Mouse (Mus musculus) lung, postnatal 4 days (tissue): ENCODE measurements around the gene Cmtm2b.

ENCODE experiments used
- DNase-seq, 2 experiments: peaks; one replicate each; pipeline ENCODE4 v3.0.0; 2021

Cmtm2b gene

DNA sequence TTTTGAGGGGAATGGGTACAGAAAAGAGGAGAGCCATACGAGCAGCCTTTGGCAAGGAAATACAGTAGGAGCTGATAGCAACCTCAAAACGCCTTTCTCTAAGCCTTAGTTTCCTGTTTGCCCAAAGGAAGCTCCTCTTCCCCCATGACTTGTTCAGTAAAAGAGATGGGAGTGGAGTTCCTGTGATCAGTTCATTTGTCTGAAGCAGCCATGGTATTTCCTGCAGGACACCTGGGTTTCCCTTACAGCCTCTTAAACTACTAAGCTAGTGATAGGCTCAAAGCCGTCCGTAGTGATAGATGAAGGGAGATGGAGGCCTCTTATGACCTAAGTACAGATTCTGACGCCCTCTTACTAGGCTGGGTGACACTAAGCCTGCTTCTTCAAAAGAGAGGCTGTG, 20.4 kb downstream of the Cmtm2b start:
- DNase-seq, result no peak

DNA sequence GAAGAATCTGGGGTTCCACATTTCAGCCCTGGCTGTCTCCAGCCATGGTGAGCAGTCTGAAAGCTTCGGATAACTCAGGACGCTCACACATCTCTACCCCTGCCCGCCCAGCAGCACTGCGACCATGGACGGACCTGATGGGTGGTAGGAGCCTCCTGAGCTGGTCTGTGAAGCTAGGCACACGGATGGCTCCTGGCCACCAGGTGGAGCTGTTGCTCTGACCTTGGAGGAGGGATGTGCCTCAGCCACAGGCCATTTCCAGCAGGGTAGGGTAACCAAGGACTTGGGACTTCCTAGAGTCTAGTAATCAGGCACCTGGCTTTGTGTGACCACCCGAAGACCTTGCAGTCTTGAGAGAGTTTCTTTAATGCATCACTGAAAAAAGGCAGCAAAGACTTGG, 21.9 kb downstream of the Cmtm2b start:
- DNase-seq, result peak; percentile 82 to 89

DNA sequence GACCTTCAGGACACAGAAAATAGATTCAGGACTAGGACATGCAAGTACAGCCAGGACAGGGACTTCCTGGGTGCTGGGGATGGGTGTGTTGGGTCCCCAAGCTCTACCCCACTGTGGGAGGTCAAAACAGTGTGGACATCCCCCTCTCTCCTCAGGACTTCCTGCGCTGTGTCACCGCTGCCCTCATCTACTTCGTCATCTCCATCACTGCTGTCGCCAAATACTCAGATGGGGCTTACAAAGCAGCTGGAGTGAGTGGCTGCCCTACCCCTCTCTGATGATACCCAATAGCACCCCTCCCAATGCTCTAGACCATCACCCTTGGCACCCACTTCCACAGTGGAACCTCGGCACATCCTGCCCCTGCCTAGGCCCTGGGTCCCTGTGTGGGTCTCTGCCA, 22.6 kb downstream of the Cmtm2b start:
- DNase-seq, result no peak

DNA sequence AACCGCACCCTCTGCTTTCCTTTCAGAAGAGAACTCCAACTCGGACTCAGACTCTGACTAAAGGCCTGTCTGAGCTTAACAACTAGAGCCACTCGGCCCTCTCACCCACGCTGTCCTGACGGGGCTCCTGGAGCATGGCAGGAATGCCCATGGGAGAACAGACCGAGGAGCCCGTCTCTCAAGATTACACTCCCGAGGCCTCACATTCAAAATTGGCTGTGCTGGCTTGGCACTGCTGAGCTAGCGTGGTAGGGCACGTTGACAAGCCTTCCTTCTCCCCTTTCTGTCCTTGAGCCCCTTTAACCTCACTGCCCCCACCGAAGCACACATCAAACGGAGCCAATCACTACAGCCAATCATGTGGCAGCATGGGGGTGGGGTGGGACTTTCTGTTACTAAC, 24.7 kb downstream of the Cmtm2b start:
- DNase-seq, result no peak

DNA sequence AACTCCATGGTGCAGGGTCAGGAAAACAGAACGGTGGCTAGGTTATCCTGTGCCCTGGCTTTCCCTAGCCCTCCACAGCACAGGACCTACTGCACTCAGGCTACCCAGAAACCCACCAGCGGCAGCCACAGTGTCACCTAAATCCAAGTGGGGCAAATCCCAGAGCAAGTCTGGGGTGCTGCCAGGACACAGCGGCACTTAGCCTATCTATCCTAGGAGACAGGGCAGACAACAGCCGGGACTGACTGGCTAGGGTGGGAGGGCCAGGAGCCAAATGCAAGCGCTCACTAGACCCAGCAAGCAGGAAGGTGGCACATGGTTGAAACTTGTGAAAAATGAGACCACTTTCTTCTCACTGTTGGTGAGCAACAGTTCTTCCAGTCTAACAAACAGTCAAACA, 26.9 kb downstream of the Cmtm2b start:
- no peak for DNase-seq

DNA sequence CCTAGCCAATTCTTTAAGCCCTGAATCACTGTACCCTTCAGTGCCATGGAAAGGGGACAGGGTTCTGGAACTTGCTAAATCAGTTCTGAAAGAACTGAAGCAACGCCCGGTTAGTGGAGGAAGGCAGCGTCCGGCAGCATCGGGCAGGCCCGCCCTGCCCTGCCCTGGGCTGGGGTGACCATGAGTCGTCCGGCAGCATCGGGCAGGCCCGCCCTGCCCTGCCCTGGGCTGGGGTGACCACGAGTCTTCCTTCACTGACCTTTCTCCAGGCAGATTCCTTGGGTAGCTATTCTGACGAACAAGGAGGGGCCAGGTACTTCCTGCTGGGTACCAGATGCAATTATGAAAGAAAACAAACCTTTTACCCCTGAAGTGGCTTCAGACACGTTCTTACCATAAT, 28.0 kb downstream of the Cmtm2b start:
- no peak for DNase-seq

DNA sequence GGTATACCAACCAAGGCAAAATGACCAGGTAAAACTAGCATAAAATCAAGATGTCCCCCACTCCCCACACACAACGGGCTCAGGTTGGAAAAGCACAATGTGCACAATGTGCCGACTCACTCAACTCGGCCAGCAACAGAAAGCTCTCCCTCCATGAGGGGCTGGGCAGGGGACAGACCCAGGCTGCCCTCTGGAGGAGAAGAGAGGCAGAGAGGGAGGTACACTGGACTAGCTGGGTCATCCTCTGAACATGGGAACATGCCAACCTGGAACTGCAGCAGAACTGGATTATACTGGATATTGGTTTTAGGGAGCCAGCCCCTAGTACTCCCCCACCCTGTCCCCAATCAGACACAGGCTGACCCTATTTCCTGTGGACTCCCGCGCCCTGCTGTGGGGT, 31.2 kb downstream of the Cmtm2b start:
- no peak for DNase-seq

DNA sequence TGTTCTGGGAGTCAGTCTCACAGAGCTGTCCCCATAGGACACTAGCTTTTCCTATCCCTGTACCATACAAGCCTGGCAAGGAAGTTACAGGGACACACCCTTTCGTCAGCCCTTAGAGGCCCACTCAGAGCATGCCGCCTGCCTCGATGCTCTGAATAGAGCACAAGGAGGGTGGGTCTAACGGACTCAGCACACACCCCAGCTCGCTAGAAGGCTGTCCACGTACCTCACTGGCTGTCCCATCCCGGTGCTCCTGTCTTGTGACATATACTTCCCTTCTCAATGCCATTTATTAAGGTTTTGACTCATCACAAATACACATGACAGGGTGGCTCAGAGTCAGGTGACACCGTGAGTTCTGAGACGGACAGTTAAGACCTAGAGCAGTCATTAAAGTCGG, 32.5 kb downstream of the Cmtm2b start:
- no peak for DNase-seq

DNA sequence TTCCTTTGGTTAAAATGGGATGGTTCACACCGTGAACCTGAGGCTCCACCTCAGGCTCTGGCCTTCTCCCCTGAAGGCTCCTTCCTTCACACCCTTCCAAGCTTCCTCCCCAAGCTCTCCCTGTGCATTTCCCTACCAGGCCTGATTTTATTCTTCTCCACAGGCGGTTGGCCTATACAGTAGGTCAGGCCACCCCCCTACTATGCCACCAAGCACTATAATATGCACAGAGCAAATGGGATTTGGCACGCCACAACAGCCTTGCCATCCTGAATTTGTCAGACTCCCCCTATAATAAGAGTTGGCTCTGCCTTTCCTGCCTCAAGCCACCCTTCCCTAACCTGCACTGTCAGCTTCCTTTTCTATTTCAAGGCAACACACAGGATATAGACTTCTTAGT, 36.6 kb downstream of the Cmtm2b start:
- DNase-seq, result no peak

DNA sequence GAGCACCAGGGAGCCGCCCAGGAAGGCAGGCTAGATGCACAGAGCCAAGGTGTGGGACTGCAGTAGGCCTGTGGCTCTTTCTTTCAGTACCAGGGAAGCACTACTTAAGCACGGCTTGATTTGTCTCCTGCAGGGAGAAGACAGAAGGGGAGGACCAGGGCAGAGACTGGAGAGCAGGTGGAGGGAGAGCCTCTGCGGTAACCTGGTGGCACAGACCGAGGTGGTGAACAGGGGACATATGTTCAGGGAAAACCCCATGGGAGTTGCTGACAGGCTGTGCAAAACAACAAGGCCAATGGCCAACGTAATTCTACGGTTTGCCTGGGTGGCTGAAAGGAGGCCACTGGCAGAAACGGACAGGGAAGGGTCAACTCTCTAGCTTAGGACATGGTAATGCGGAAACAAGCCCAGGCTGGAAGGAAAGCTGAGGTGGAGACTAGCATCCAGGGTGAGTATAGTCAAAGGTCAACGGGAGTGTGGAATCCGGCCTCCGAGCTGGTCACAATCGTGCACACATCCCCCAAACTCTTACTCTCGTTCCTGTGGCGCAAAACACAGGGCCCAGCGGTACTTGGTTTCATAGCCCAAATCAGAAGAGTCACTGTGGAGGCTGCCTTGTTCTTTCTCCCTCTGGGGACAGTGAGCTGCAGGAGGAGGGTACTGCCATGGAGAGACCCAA, 37.9 kb downstream of the Cmtm2b start:
- no peak for DNase-seq

DNA sequence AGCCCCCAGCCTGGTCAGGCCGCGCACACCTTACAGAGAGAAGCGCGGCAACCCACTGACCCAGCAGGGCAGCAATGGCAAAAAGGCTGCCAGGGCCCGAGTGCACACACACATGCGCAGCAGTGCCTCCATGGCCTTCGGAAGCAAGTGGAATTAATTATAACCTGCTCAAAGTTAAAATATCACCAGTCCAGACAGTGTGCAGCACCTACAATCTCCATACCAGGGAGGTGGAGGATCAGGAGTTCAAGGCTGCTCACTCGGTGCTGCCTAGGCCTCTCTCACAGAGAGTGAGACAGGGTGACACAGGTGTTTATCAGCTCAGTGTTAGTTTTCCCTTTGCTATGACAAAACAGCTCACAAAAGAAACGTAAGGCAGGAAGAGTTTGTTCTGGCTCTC, 43.7 kb downstream of the Cmtm2b start:
- no peak for DNase-seq

DNA sequence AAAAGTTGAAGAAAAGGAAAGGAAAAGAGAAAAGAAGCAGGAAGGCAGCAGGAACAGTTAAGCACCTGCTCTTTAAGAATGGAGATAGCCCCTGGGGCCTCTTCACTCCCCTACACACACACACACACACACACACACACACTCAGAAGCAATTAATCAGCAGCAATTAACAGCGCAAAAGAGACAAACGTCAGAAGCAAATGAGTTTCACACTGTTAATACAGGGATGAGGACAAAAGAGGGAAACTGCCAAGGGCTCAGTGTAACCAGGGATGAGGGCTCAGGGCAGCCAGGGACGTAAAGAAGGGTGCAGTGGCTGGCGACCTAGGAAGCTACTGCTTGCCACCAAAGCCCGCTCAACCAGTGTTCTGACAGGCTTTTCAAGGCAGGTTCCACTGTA, 45.4 kb downstream of the Cmtm2b start:
- DNase-seq, result no peak

DNA sequence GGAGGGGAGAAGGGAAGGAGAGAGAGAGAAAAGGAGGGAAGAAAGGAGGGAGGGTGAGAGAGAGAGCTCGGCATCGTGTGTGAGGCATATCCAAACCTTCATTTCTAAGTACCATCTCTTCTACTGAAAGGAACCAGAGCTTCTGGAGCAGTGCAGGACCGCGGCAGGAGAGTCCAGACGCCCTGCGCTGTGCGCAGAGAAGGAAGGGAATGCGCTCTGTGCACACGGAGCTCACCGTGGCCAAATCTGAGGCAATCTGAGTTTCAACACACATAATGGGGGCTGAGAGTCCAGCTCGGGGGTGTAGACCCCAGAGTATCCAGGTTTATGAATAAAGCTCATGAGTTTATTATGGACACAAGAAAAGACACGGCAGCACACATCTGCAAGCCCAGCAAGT, 47.6 kb downstream of the Cmtm2b start:
- no peak for DNase-seq

DNA sequence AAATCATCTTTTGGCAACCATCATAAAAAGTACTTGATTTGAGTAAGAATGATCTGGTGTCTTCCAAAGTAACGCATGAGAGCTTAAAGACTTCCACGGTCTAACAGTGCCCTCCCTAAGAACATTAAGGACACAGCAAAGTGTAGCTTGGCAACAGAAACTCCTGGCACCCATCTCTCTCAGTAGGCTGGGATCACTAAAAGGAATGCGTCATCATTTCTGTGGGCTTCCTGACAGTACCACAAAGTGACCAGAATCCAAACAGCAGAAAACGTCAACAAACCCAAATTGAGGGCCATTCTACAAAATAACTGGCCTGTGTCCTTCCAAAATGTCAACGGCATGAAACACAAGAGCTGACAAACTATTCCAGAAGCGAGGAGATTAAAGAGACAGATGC, 48.0 kb downstream of the Cmtm2b start:
- DNase-seq, result no peak

DNA sequence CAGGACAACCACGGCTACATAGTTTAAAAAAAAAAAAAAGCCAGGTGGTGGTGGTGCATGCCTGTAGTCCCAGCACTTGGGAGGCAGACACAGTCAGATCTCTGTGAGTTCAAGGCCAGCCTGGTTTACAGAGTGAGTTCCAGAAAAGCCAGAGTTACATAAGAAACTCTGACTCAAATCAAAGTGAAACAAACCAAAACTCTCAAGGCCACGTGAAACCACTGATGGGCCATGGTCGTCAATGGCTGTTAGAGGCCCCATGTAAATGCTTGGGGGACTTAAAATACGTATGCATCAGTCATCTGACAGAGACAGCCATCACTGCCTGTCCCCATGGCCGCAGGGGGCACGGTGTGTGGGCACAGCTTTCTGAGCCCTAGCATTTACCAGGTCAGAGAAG, 49.1 kb downstream of the Cmtm2b start:
- no peak for DNase-seq

DNA sequence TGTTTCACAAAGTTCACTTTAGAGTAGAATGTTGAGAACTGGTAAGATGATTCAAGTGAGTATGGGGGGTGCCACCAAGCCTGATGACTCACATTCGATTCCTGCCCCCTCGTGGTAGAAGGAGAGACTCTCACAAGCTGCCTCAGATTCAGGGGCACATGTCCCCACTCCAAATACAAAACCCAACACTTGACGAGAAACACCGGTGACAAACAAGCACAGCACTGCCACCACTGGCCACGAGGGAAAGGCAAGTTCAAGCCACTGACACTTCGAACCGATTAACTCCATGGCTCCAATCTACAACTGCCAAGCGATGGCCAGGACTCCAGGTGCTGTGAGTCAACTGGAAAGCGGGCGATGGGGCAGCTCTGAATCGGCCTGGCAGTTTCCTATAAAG, 51.7 kb downstream of the Cmtm2b start:
- DNase-seq, result peak; percentile 47 to 54

DNA sequence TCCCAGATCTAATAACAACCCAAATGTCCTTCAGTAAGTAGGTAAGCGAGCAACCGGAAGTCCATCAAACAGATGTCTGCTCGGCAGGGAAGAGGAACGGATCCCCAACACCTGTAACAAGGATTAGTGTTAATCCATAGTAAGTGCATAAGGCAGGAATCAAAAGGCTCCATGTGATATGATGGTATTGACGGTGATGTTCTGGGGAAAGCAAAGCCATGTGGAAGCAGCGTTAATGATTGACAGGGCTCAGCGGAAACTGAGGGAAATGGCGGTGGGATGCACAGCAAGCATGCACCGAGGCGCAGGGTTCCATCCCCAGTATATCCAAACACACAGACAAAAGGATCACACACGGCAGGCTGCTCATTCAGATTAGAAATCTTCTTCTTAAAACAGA, 52.2 kb downstream of the Cmtm2b start:
- DNase-seq, result no peak

DNA sequence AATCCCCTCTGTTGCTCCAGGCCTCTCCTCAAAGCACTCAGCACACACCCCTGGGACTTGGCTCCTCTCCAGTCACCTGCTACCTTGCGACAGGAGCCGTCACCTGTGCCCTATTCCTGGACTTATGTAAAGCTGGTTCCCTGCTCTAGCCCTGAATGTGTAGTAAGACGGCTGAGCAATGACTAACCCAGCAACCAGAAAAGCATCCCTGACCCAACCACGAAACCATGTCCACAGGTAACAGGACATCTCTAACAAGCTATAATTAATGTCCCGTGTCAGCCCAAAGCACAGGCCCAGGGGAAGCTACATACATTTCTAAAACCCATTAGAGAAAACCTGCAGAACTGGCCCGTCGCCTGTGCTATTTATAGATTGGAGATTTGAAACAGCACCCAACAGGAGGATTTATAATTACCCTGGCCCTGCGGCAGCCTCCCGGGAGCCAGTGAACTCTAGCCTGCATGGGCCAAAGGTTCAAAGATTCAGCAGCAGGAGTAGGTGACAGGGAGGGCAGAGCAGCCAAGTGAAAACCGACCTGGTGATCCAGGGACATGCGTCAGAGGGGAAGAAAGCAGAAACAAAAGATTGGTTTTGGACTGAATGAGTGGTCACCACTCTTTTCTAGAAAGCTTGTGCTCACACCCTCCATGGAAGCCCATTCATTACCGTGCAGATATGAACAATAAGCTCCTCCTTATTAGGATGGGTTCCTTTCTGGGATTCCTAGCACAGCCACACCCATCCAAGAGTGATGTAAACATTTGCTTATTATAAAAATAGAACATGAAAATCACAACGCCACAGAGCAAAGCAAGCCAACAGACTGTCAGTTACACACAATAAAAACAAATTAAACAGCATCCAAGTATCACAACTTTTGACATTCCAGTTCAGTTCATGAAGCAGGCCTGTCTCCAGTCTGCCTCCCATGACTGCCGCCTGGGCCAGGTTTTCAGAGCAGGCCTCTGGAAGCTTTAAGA, 53.1 kb downstream of the Cmtm2b start:
- DNase-seq, result peak; percentile 44 to 48

DNA sequence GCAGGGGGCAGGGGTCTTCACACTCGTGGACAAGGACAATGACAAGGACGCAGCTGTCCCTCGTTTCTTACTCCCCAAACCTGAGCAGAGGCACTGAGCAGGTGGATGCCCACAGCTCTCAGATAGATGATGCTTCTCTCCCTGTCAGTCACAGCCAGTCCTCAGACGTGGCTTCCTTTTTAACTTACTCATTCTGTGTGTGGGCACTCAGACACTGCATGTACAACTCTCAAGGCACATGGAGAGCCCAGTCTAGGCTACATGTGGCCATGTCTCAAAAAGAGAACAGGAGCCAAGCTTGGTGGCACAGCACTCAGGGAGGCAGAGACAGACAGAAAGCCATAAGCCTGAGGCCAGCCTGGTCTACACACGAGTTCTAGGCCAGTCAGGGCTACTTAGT, 53.9 kb downstream of the Cmtm2b start:
- no peak for DNase-seq

DNA sequence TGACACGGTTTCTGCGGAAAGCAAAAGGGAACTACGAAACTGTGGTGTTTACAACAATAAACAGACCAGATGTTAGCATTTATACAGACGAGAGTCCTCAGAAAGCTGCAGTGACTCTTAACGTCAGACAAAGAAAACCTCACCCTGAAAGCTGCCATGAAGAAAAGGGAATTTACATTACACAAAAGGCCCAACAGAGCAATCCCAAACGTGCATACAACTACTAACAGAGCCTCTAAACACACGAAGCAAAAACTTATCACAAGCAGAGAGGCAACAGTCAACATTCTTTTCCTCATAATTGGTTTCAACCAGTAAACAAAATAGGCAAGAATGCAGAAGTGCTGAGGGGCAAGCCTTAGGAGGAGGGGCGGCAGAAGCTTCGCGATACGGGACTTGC, 54.6 kb downstream of the Cmtm2b start:
- DNase-seq, result no peak

DNA sequence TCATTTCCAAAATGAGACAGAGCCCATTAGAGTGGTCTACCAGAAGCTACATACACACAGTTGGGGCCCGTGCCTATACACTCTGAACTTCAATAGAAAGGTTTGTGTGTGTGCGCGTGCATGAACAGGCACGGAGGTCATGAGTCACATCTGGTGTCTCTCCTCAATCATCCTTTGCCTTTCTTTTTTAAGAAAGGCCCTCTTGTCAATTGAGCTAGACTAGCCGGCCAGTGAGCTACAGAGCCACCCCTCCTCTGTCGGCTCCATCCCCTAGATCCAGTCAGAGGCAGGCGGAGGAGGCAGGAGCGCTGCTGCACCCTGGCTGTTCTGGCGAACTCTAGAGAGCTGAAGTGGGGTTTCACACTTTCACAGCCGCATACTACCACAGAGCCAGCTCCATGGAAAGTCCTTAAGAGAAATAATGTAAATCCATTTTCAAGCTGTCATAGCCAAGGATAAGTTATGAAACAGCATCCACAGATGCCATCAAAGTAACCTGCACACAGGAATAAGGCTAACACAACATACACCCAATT, 57.3 kb downstream of the Cmtm2b start:
- no peak for DNase-seq

DNA sequence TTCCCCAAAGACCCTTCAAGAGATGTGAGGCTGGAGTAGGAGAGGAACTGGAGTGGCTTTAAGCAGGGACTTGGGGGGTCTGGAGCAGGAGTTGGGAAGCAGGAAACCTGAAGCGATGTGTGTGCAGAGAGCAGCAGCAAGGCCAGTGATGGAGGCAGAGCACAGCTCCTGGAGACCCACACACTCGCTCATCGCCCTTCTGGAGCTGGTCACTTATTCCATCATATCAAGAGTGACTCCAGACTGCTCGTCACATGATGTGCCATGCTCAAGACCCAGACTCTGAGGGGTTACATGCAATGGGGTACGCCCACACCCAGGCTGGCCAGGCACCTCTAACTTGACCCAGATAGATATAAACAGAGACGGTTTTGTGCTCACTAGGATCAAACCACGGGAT, 58.2 kb downstream of the Cmtm2b start:
- DNase-seq, result no peak
